Mouse (Mus musculus) gastrocnemius, adult 8-10 months (tissue): Measurements from ENCODE around the gene Camk2g. TPM values are rescaled to one million over a fixed set of nuclear protein-coding genes. Genes with fewer than 3 reads are reported as not detected.
A peak's percentile ranks its signal among the peaks of the same experiment; 100 is the strongest.

Experiments
- DNase-seq, 2 experiments: peaks; one replicate each; pipeline ENCODE4 v3.0.0; 2022; ENCODE audit warnings: low spot score in 2 of 2
- total RNA-seq, 4 experiments: library from RNA; stranded (reverse); gene quantifications; 2 replicates each; pipeline ENCODE4 v1.2.4; 2022

Gene Camk2g
- total RNA-seq, 4 experiments from 2014 or later: 187 to 196 (median 195) TPM

DNA sequence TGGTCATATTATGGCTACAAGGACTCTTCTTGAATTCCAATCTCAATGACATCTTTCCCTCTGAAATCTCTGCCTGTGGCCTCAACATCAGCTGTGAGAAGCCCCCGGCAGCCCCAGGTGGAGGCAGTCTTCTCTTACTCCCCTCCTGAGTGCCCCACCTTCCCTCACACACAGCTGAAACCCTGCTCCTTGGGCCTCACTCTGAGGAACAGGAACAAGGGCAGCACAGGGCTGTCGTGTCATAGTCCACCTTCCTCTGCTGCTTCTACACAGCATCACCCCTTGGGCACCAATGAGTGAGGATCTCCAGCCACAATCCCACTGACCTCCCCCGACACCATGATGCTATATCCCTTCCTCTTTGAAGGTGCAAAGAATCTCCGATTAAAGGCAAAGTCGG is 7.9 kb downstream of the Camk2g start:
- no peak for DNase-seq

DNA sequence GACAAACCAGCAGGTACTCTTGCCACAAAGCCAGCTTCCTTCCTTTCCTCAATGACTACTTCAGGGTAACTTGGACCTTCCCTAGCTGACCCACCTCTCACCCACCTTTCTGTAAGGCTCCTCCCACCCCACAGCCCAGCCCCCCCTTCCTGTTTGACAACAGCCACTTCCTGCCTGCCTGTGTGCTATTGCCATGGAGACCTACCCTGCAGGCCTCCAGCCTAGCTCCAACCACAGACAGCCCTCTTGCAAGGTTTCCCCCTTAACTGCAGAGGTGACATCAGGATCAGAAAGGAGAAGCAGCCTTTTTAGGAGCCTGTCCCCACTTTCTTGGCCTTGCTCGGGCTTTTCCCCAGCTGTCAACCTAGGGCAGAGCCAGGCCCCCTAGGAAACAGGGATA is 8.7 kb downstream of the Camk2g start:
- no peak for DNase-seq

DNA sequence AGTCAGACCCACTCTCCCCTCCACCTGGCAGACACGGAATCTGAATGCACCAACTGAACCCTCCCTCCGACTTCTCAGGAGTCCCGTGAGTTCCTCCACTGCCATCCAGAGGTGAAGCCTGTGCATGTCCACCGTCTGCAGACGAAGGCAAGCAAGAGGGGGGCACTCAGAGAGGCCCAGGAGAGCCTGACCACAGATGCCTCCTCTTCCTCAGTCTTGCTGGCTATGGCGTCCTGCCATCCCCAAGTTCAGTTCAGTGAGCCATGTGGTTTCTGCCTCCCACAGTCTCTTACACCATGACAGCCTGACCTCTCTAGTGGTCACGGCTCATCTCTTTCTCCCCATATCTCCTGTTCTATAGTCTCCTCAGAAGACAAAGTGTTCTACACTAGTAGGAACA is 9.2 kb downstream of the Camk2g start:
- no peak for DNase-seq

DNA sequence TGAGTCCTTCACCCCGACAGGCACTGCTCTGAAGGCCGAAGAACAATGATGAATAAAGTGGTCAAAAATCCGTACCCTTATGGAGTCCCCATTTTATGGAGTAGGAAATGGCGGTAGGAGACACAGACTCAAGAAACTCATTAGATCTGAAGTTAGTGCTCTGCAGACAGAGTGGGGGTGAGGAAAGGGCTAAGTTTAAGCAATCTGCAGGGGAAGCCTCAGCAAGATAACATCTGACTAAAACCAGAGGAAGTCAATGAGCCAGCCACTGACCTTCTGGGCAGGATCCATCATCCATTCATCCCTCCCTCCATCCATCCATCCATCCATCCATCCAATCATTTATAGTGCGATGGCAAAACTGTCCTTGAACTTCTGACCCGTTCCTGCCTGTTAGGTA is 10.4 kb downstream of the Camk2g start:
- DNase-seq: no peak

DNA sequence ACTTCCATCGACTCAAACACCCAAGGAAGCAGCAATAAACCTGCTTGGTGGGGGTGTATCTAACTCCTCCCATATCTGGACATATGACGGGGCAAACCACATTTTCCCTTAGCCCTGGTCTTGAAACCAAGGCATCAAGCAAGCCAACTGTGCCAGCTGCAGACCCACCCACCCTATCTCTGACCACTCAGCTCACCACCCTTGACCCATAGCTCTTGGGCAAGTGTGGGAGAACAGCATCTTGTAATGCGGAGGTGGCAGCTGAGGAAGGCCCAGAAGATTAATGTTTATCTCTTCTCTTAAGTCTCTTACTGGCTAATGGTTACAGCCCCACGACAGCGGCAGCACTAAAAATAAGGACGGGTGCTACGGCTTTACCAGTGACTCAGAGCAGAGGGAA is 11.0 kb downstream of the Camk2g start:
- no peak for DNase-seq

DNA sequence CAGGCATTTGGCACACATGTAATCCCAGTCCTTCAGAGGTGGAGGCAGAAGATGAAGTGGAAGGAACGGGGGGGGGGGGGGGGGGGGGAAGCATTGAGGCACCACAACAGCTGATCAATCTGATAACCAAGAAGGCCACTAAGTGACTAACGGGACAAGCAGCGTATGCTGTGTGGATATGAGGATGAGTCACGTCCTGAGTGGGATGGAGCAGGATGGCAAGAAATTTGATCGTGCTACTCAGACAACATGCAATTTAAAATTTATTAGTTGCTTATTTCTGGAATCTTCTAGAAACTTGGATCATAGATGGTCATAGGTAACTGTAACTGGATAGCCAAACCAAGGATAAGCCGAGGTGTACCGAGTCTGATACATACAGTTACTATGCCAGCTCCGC is 13.7 kb downstream of the Camk2g start:
- DNase-seq: no peak

DNA sequence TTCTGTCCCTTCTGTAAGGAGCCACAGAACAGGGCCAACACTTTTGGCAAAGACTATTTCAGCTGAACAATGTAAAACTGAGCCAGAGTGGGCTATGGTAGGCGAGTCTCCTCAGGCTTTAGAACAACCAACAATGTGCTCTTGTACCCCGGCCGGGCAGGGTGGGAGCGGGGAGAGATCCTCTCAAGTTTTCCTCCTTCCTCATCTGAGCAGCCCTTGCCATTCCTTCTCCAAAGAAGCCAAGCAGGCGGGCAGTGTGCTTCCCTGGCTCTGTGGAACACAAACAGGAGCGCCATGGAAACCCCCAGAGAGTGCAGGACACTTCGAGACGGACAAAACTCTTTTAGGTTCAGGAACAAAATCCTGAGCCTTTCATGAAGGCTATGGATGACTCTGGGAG is 15.4 kb downstream of the Camk2g start:
- DNase-seq: no peak

DNA sequence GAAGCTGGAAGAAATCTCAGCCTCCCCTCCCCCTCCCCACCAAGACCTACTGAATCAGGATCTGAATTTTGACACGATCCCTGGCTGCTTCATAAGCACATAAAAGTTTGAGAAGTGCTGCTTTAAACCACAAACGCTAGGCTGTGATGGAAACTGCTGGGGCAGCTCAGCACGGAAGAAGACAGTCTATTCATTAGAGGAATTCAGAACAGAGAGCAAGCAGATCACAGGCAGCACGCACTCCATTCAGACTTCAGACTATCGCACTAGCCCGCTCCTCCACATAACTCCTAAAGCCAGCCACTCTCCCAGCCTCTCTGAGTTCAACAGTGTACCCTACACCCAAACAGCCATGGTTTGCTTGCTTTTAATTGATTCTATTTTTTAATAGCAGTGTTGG is 18.2 kb downstream of the Camk2g start:
- DNase-seq: no peak

DNA sequence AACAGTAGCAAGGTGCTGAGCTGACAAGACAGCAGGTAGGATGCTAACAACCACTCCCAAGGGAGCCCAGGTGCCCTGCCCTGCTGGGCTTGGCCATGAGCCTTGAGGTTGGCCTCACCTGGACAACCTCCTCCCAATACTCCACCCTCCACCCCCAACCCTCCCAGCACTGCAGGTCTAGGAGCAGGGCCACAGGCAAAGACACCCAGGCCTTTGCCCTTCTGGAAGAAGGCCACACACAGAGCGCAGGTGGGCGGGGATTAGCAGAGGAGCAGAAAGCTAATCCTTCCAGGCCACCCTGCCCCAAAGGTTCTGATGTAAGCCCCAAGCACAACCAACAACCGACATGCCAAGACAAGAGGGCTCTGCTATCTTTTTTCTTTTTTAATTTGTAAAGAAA is 20.5 kb downstream of the Camk2g start:
- DNase-seq: peak in 1 of 2 experiments; percentile 44

DNA sequence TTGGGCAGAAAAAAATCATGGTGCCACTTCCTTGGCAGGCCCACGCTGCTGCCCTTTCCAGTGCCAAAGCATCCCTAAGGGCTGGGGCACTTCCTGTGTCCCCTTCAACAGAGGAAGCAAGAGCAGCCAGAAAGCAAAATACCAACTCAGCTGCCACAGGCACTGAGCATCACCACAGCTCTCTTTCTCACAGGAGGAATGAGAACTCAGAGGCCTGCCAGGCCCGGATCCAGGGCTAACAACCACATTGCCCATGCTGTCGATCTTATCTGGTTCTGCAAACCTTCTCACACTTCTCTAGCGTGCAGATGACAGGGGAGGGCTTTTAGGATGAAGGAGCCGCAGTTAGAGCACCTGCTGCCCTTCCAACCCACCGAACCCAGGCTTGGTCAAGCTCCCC is 21.1 kb downstream of the Camk2g start:
- no peak for DNase-seq

DNA sequence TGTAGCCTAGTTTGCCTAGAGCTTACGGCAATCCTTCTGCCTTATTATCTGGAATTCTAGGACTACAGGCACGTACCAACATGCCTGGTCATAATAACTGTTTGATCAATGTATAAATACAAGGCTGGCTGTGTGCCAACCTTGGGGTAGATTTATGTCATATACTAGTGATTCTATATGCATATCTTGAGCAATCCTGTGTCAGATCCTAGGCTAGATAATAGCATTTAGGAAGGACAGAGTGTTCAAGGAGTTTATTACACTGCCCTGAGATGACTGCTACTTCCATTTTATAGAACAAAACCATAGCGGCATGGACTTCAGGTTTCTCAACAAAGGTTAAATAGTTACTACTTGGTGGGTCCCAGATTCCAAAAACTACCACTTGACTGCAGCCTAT is 21.9 kb downstream of the Camk2g start:
- no peak for DNase-seq

DNA sequence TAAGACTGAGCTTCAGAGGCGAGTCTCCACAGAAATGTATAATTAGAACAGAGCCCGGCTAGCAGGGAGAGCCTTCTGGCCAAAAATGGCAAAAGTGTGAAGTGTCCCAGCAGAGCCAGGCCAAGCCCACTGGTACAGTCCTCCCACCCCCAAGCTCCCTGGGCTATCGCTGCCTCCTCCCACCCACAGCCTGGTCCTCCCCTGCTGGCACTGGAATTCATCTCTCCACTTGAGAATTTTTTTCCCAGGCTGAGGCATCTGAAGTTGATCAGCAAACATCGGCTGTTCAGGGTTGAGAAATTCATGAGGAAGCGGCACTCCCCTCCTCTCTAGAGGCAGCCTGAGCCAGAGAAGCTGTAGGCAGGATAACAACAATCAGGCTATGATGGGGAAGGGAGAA is 25.3 kb downstream of the Camk2g start:
- no peak for DNase-seq

DNA sequence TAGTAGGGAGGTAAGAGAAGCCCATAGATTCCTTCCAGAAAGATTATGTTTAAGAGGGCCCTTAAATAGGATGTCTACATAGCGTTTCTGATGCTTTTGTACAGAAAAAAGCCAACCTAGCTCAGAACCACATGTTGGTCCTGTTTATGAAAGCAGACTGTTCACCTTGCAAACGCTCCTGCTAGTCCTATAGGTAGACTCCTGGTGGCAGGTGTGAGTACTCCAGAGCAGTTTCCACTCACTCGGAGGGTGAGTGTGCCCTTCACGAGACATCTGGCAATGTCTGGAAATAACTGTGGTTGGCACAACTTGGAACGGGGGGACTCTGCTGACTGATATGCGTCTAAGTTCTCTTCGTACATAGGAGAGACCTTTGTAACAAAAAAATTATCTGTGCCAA is 26.0 kb downstream of the Camk2g start:
- DNase-seq: no peak

DNA sequence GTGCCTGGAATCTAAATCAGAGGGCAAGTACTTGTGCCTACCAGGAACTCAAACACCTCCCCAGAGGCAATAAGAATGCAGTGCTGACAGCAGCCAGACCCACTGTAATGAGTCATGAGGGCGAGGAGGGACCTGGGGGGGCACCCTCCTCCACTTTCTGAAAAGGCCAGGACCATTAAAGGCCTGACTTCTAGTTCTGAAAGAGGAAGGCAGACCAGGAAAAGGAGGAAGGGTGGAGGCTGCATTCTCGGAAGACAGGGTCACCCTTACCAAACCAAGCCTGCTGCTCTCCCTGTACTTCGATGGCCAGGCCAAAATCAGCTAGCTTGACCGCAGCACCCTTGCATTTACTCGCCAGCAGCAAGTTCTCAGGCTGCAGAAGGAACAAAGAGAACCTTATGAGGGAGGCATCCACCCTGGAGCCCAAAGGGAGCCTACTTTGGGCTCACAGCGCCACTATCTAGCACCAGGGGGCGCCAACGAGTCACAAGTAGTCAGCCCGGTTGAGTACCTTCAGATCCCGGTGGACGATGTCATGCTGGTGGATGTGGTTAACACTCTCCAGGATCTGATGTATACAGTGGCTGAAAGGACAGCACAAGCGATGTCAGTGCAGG is 28.1 kb downstream of the Camk2g start:
- peak; percentile 81 to 89 for DNase-seq

DNA sequence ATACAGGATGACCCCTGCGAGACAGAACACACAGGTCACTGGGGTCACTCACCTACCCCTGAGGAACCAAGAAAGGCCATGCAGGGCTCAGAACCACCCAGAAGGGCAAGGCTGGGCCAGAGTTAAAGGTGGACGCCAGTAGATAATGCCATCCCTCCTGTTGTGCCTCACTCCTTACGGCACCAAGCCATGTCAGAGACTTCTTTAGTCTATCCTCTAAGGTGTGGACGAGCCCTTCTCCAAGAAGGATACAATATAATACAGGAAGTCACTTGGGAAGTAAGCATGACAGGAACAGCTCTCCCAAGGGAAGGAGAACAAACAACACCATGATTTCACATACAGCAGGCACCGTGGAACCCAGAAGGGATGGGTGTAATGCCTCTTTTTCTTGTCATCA is 28.9 kb downstream of the Camk2g start:
- DNase-seq: no peak

DNA sequence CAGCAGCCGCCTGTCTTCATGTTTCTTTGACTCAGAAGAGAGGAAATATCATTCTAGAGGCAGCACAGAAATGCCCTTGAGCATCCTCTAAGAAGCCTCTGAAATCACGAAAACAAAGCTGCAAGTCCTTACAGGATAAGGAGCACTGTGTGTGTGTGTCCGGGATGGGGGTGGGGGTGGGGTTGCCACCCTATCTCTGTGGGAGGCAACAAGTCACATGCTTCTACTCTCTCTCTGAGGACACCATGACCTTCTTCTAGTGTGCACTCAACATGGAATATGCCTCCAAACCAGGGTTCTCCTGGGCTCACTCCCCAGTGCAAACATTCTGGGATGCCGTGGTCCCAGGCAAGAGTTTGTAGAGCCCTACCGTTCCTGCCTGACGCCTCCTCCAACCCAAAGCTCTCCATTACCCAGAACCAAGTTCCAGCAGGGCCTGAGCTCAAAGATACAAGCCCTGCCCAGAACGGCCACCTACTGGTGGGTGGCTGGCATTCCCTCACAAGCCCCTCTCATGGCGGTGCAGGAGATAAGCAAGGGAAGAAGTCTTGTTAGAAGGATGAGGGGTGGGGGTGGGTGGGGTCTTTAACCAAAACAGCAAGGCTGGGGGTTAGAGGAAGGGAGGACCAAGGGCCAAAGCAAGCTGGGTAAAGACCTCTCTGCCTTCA is 35.0 kb downstream of the Camk2g start:
- no peak for DNase-seq

DNA sequence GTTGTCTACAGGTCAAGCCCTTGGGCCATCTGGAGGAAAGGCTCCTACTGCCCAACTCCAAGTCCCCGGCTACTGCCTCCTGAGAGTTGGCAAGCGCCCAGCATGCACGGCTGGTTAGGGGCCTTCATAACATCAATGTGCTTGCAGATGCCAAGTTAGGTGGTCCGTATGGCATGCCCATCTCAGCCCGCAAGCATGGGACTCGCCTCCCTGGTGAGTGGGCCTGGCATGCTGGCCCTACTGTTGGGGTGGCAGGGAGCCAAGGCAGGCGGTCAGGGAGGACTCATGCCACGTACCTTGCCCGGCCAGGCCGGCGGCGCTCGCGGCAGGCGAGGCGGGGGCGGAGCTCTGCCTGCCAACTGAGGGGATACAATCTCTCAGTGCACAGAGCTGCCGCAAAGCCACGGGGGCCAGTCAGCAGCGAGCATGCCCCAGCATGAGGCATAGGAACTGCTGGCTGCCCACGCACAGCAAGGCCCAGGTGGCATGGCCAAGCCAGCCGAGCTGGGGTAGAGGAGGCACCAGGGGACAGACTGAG is 36.4 kb downstream of the Camk2g start:
- DNase-seq: peak in 1 of 2 experiments; percentile 52

DNA sequence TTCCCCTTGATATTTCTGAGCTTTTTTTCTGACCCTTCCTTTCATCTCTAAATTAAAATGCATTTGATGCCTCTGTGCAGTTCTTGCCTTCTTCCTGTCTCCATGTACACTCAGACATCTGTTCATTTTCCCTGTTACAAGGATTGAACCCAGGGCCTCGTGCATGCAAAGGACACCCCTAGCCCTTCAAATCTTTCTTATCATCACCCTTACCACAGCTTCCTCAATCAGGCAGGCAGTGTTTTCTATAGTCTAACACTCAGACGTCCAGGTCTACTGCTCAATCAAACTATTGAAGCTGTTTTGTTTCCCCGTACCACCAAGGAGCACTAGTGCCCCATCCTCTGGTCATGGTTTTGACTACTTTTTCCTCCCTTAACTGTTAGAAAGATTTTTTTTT is 40.1 kb downstream of the Camk2g start:
- no peak for DNase-seq

DNA sequence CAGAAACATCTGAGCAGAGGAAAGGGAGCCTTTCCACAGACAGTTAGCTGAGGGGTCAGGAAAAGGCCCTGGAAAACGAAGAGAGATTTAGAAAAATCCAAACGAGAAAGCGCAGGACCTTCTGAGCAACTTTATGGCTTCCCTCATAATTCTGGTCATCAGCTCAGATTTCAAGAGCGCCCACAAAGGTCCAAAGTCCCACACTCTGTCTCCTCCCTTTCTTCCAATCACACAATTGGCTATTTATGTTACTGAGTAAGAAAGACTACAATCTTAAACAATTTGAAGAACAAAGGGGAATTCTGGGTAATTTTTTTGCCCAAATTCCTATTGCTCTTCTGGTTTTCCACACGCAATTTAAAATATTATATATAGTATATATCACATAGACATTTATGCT is 43.4 kb downstream of the Camk2g start:
- DNase-seq: no peak

DNA sequence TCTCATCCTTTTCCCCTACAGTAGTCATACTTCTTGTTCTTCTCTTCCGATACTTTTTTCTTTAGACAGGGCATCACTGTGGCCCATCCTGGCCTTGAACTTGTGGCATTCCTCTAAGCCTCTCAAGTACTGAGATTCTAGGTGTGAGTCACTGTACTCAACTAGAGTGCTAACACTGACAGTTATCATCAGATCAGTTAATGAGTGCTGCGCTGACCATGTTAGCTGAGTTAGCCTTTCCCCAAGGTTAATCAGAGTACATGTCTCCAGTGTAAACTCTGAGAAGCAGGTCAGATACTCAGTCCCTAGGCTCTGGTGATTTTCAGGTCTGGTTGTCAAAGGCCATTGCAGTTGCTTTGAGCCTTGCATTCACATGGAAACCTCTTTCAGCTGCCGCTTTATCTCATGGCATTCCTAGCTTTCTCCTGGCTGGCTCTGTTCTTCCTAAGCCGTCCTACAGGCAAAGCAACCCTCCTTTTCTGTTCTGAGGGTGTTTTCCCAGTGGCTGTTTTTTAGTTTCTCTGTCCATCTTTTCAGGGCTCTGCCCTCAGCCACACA is 44.3 kb downstream of the Camk2g start:
- no peak for DNase-seq

DNA sequence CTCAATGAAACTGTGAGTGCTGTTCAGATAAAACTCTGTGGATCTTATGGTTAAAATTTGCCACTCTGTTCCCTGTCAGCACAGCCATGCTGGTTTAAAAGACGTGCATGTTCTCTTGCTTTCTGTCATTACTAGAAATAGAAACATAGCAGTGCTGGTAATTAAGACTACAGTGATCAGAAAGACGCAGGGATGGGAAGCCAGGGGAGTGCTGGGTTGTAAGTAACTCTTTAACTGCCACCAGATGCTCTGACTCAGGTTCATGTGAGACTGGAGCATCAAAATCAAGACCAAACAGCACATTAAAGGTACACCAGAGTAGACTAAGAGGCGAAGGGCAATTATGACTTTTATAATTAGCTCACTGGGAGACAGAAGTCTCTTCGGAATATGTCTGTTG is 45.5 kb downstream of the Camk2g start:
- no peak for DNase-seq

DNA sequence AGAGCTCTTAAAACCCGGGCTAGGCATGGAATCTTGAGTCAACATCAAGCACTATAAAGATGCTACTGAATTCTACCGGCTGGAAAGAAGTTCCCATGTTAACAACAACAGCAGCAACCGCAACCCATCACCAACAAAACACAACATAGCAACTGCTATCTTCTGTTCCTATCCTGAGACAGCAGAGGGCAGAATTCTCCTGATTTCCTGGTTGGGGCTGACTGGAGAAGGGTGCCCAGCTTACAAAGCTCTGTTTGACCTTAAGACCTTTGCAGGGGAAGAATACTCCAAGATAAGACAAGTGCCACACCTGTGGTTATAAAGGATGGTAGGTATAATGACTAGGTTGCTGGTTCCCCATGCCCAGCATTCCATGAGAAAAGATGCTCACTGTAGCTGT is 47.0 kb downstream of the Camk2g start:
- DNase-seq: no peak

DNA sequence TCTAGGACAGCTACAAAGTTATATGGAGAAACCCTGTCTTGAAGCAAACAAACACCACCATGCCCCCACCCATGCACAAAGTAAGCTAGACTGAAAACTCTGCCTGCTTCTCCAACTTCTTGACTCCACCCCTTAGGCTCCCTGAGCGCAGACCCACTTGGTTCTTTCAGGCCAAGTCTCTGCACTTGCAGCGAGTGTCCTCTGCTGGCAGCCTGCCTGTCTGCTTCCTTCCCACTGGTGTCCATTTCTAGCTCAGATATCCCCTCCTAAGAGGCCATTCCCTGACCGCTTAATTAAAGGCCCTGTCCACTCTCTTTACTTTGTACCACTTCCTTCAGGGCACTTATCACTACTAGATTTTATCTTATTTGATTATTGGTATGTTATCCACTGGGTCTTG is 50.3 kb downstream of the Camk2g start:
- DNase-seq: peak in 1 of 2 experiments; percentile 53
